Mouse (Mus musculus): Measurements from ENCODE around the gene Tnfsf18. TPM values are rescaled to one million over a fixed set of nuclear protein-coding genes. Genes with fewer than 3 reads are reported as not detected.

Gene Tnfsf18
- polyA plus RNA-seq (2017; shearing (Covaris generic)) = not detected

DNA sequence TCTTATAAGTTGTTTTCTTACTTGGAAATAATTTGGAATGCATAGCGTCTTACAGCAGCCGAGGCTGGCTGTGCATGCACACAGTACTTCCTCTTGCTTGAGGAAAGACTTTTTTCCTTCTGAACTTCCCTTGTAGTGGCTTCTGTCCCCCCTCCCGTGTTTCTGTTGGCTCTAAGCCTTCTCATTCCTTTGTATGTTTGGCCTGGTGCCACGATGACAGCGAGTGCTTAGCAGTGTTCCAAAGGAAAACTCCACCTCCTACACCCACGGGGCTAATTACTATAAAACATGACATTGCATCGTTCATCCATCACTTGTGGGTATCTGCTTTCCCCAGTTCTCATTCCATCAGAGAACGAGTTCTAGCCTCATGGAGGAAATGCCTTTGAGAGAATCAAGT is at the start of gene Tnfsf18:
Tnfsf18 (plus strand) TSS at position 313 of the 400 bp plus-strand sequence.

Other genes starting within 250 kb of the Tnfsf18 start
- gene Prdx6, start 243.4 kb upstream of the Tnfsf18 start, polyA plus RNA-seq (2017; shearing (Covaris generic)) = 1,237 TPM
- 0.31 TPM for gene Tnfsf4, start 99.2 kb upstream of the Tnfsf18 start, polyA plus RNA-seq (2017; shearing (Covaris generic))